Mouse (Mus musculus): ENCODE data around the gene Gm28048.

- TF ChIP-seq CTCF (IDR thresholded peaks at IDR 0.05; ENCODE audit: low read depth) (no peak), EP300 (IDR thresholded peaks at IDR 0.05; ENCODE audit: low read depth) (no peak)
Observed at GRCm38 (mm10) chr11:22973599-22973998, 8.3 kb downstream of the Gm28048 start.
